Mouse (Mus musculus): Measurements from ENCODE around the gene Ankle1. TPM values are rescaled to one million over a fixed set of nuclear protein-coding genes. Genes with fewer than 3 reads are reported as not detected.
A peak's percentile ranks its signal among the peaks of the same experiment; 100 is the strongest.

Gene Ankle1
- polyA plus RNA-seq, 1 experiment from 2014 or later = 0.33 TPM

- no peaks in the 10 kb centered on the region for H3K79me2 ChIP-seq (ENCODE audit: inconsistent target)
- no peaks in the 10 kb centered on the region for H3K36me3 ChIP-seq (ENCODE audit: inconsistent target)
- H3K27ac ChIP-seq = no peak overlapping the region
- H3K4me3 ChIP-seq (ENCODE audit: inconsistent target) = no peak overlapping the region
- WGBS (ENCODE audit: missing documents) = 75% methylated on average over 8 of the region's 8 CpGs
Measured at GRCm38 (mm10) chr8:71376423-71377030, 29.3 kb upstream of the Ankle1 start.

- Histone ChIP-seq H3K79me2 (ENCODE audit: inconsistent target) (no peaks in the 10 kb centered on the region), H3K27ac (no peak overlapping the region), H3K4me3 (ENCODE audit: inconsistent target) (no peak overlapping the region), H3K36me3 (ENCODE audit: inconsistent target) (no peaks in the 10 kb centered on the region)
- WGBS (ENCODE audit: missing documents) = 96% methylated on average over 4 of the region's 4 CpGs
Measured at GRCm38 (mm10) chr8:71379008-71379407, 26.8 kb upstream of the Ankle1 start.

GRCm38 (mm10) chr8:71379512-71380075 is 26.2 kb upstream of the Ankle1 start:
- Histone ChIP-seq H3K36me3 (ENCODE audit: inconsistent target) (no peaks in the 10 kb centered on the region), H3K79me2 (ENCODE audit: inconsistent target) (no peaks in the 10 kb centered on the region), H3K4me3 (ENCODE audit: inconsistent target) (no peak overlapping the region), H3K27ac (no peak overlapping the region)
- 94% methylated on average over 3 of the region's 3 CpGs for WGBS (ENCODE audit: missing documents)

- Histone ChIP-seq H3K4me3 (ENCODE audit: inconsistent target) (peak overlapping the region; percentile 12; the same call in 1 of the 2 replicates), H3K27ac (no peak overlapping the region), H3K36me3 (ENCODE audit: inconsistent target) (no peaks in the 10 kb centered on the region), H3K79me2 (ENCODE audit: inconsistent target) (no peaks in the 10 kb centered on the region)
- WGBS (ENCODE audit: missing documents) = 19% methylated on average over 69 of the region's 72 CpGs
Measured at GRCm38 (mm10) chr8:71380178-71381171, 25.3 kb upstream of the Ankle1 start.

- under 1% methylated on average over 52 of the region's 89 CpGs for WGBS (ENCODE audit: missing documents)
- no peak within 1 kb of the TSS for H3K27ac ChIP-seq
- no peaks in the 10 kb centered on the region for H3K36me3 ChIP-seq (ENCODE audit: inconsistent target)
- peak within 1 kb of the TSS; percentile 35 for H3K4me3 ChIP-seq (ENCODE audit: inconsistent target)
- H3K79me2 ChIP-seq (ENCODE audit: inconsistent target) = no peaks in the 10 kb centered on the region
Measured at GRCm38 (mm10) chr8:71381421-71381970, 24.3 kb upstream of the Ankle1 start, which contains the start of gene Nr2f6. TSS of gene Nr2f6 (minus strand) at chr8:71381960.

GRCm38 (mm10) chr8:71381971-71382961 is 23.5 kb upstream of the Ankle1 start:
- 8% methylated on average over 54 of the region's 80 CpGs for WGBS (ENCODE audit: missing documents)
- no peak overlapping the region for H3K27ac ChIP-seq
- no peaks in the 10 kb centered on the region for H3K36me3 ChIP-seq (ENCODE audit: inconsistent target)
- H3K79me2 ChIP-seq (ENCODE audit: inconsistent target) = no peaks in the 10 kb centered on the region
- H3K4me3 ChIP-seq (ENCODE audit: inconsistent target) = peak overlapping the region; percentile 35

- Histone ChIP-seq H3K27ac (no peak overlapping the region), H3K4me3 (ENCODE audit: inconsistent target) (no peak overlapping the region), H3K79me2 (ENCODE audit: inconsistent target) (no peaks in the 10 kb centered on the region), H3K36me3 (ENCODE audit: inconsistent target) (no peaks in the 10 kb centered on the region)
- WGBS (ENCODE audit: missing documents) = 94% methylated on average over 10 of the region's 12 CpGs
Measured at GRCm38 (mm10) chr8:71383396-71383795, 22.4 kb upstream of the Ankle1 start.

GRCm38 (mm10) chr8:71383860-71384259 is 21.9 kb upstream of the Ankle1 start:
- WGBS (ENCODE audit: missing documents) = 84% methylated on average over 3 of the region's 3 CpGs
- Histone ChIP-seq H3K36me3 (ENCODE audit: inconsistent target) (no peaks in the 10 kb centered on the region), H3K79me2 (ENCODE audit: inconsistent target) (no peaks in the 10 kb centered on the region), H3K4me3 (ENCODE audit: inconsistent target) (no peak overlapping the region), H3K27ac (no peak overlapping the region)

- Histone ChIP-seq H3K79me2 (ENCODE audit: inconsistent target) (no peaks in the 10 kb centered on the region), H3K36me3 (ENCODE audit: inconsistent target) (no peaks in the 10 kb centered on the region), H3K27ac (no peak overlapping the region), H3K4me3 (ENCODE audit: inconsistent target) (no peak overlapping the region)
- WGBS (ENCODE audit: missing documents) = 91% methylated on average over 12 of the region's 12 CpGs
Measured at GRCm38 (mm10) chr8:71385212-71385835, 20.5 kb upstream of the Ankle1 start.

- Histone ChIP-seq H3K79me2 (ENCODE audit: inconsistent target) (no peaks in the 10 kb centered on the region), H3K36me3 (ENCODE audit: inconsistent target) (no peaks in the 10 kb centered on the region), H3K4me3 (ENCODE audit: inconsistent target) (no peak overlapping the region), H3K27ac (peak overlapping the region; percentile 56)
- WGBS (ENCODE audit: missing documents) = 19% methylated on average over 1 of the region's 1 CpGs
Measured at GRCm38 (mm10) chr8:71388267-71388666, 17.5 kb upstream of the Ankle1 start.

GRCm38 (mm10) chr8:71391696-71392095 is 14.1 kb upstream of the Ankle1 start:
- Histone ChIP-seq H3K36me3 (ENCODE audit: inconsistent target) (no peaks in the 10 kb centered on the region), H3K27ac (no peak overlapping the region), H3K79me2 (ENCODE audit: inconsistent target) (no peaks in the 10 kb centered on the region), H3K4me3 (ENCODE audit: inconsistent target) (no peak overlapping the region)
- WGBS (ENCODE audit: missing documents) = 96% methylated on average over 2 of the region's 2 CpGs

GRCm38 (mm10) chr8:71392391-71392790 is 13.4 kb upstream of the Ankle1 start:
- WGBS (ENCODE audit: missing documents) = 89% methylated on average over 5 of the region's 5 CpGs
- Histone ChIP-seq H3K27ac (no peak overlapping the region), H3K79me2 (ENCODE audit: inconsistent target) (peaks cover 7% of the 10 kb centered on the region), H3K4me3 (ENCODE audit: inconsistent target) (no peak overlapping the region), H3K36me3 (ENCODE audit: inconsistent target) (no peaks in the 10 kb centered on the region)

GRCm38 (mm10) chr8:71392871-71393270 is 12.9 kb upstream of the Ankle1 start:
- WGBS (ENCODE audit: missing documents) = 67% methylated on average over 3 of the region's 3 CpGs
- no peak overlapping the region for H3K27ac ChIP-seq
- no peak overlapping the region for H3K4me3 ChIP-seq (ENCODE audit: inconsistent target)
- H3K79me2 ChIP-seq (ENCODE audit: inconsistent target) = peaks cover 12% of the 10 kb centered on the region
- H3K36me3 ChIP-seq (ENCODE audit: inconsistent target) = no peaks in the 10 kb centered on the region

Measured in macrophage (primary cell).